Mouse (Mus musculus) heart, embryonic 11.5 days (tissue): Measurements from ENCODE around the gene Baiap2l1. TPM values are rescaled to one million over a fixed set of nuclear protein-coding genes. Genes with fewer than 3 reads are reported as not detected.
A peak's percentile ranks its signal among the peaks of the same experiment; 100 is the strongest.

Experiments used
- ATAC-seq: fragments of 200-750 bp; cut with Nextera tagmentation; replicated peaks from 2 replicates; pipeline ENCODE4 v1.8.0; 2017; ENCODE audit warnings: moderate library complexity; ENCODE audit not compliant: insufficient number of reproducible peaks, low FRiP score, low TSS enrichment
- H3K27ac ChIP-seq: fragments of 300-500 bp; sonication (generic); 2 replicates; pipeline ENCODE4 v1.5.1; 2014; ENCODE audit warnings: mild to moderate bottlenecking, low read depth, low read length
- H3K27me3 ChIP-seq: fragments of 300-500 bp; sonication (generic); 2 replicates; pipeline ENCODE4 v1.6.1; 2014; ENCODE audit warnings: mild to moderate bottlenecking, low read length, mixed read lengths; ENCODE audit not compliant: control insufficient read depth, insufficient read depth
- H3K36me3 ChIP-seq: fragments of 300-500 bp; sonication (generic); 2 replicates; pipeline ENCODE4 v1.6.1; 2014; ENCODE audit warnings: mild to moderate bottlenecking, low read length, moderate library complexity, mixed read lengths; ENCODE audit not compliant: control insufficient read depth, insufficient read depth
- H3K4me1 ChIP-seq: fragments of 300-500 bp; sonication (generic); 2 replicates; pipeline ENCODE4 v1.6.1; 2014; ENCODE audit warnings: low read length; ENCODE audit not compliant: control insufficient read depth, insufficient read depth
- H3K4me2 ChIP-seq: fragments of 300-500 bp; sonication (generic); 2 replicates; pipeline ENCODE4 v1.6.1; 2014; ENCODE audit warnings: mild to moderate bottlenecking, moderate library complexity
- H3K4me3 ChIP-seq: fragments of 300-500 bp; sonication (generic); 2 replicates; pipeline ENCODE4 v1.5.1; 2014; ENCODE audit warnings: low read depth, low read length
- H3K9ac ChIP-seq: fragments of 300-500 bp; sonication (generic); 2 replicates; pipeline ENCODE4 v1.6.1; 2014; ENCODE audit warnings: mild to moderate bottlenecking, low read depth, low read length, moderate library complexity
- H3K9me3 ChIP-seq: fragments of 300-500 bp; sonication (generic); replicated peaks from 2 replicates; pipeline ENCODE4 v1.6.1; 2016; ENCODE audit warnings: low read length; ENCODE audit not compliant: control insufficient read depth
- WGBS: fragments of 180-500 bp; shearing (Covaris S2); extraction: QIAGEN DNeasy Blood & Tissue Kit; methylation state at CpG from one replicate; pipeline ENCODE4 v1.1.7; 2014; ENCODE audit not compliant: insufficient replicate concordance; 5-methylcytosine and 5-hydroxymethylcytosine counted together
- polyA plus RNA-seq: library from polyadenylated mRNA; unstranded; fragments of >200 nt; fragmentation: Nextera tagmentation; extraction: Ambion mirVana; gene quantifications from 2 replicates; pipeline ENCODE4 v1.2.1, GENCODE M21; 2014

Gene Baiap2l1
- polyA plus RNA-seq, 1 experiment from 2014 or later = 7.8 TPM

DNA sequence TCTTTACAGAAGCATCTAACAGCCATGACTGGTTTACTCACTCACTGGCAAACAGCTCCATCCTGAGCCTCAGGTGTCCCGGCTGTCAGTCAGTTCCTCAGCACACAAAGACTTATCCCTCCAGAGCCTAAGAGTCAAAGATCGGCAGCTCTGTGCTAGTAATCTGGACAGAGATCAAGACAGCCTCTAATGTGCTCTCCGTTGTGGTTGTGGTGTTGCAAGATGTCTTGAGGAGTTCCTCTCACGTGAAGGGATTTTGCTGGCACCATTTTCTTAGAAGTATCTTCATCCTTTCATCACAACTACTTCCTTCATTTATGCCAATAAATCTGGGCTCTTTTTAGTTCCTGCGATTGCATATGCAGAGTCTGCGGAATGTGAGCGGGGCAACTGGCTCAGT, 45.7 kb downstream of the Baiap2l1 start:
- Histone ChIP-seq H3K36me3 (no peaks in the 10 kb centered on the region), H3K4me1 (peaks cover 13% of the 10 kb centered on the region), H3K27me3 (no peaks in the 10 kb centered on the region), H3K9ac (no peak overlapping the region), H3K27ac (no peak overlapping the region), H3K4me3 (no peak overlapping the region), H3K4me2 (no peak overlapping the region), H3K9me3 (no peaks in the 10 kb centered on the region)
- 78% methylated on average over 7 of the region's 7 CpGs for WGBS
- no peak for ATAC-seq

DNA sequence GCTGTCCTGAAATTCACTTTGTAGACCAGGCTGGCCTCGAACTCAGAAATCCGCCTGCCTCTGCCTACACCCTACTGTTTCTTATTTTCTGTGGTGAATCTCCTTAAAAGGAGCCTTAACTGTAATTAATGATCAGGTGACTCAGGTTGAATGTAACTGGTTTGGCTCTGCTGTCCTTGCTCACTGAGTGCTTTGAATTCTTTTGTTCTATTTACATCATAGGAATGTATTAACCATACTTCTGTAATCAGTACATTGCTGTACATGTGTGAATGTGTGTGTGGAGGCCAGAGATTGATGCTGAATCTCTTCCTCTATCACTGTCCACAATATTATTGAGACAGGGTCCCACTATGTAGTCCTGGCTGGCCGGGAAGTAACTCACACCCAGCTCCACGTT, 49.0 kb downstream of the Baiap2l1 start:
- Histone ChIP-seq H3K9ac (no peak overlapping the region), H3K4me1 (peaks cover 11% of the 10 kb centered on the region), H3K27me3 (no peaks in the 10 kb centered on the region), H3K9me3 (no peaks in the 10 kb centered on the region), H3K4me2 (no peak overlapping the region), H3K36me3 (no peaks in the 10 kb centered on the region), H3K4me3 (no peak overlapping the region), H3K27ac (no peak overlapping the region)
- no peak for ATAC-seq
- 76% methylated on average over 4 of the region's 4 CpGs for WGBS

DNA sequence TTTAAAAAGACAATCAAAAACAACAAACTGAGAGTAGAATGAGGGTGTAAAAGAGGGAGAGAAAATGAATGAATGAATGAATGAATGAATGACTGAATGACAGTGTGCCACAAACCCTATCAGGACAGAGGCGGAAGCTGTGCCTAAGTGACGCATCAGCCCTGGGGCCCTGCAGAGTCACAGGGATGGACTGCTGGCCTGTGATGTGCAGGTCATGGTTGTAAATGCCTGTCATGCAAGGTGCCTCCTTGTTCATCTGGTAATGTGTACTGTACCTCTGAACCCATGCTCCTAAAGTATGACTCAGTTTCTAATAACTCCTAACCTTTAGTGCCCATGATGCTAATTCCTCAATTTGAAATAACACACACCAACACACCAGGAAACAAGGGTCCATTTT, 54.8 kb downstream of the Baiap2l1 start:
- no peaks in the 10 kb centered on the region for H3K27me3 ChIP-seq
- no peak overlapping the region for H3K9ac ChIP-seq
- H3K4me1 ChIP-seq = no peaks in the 10 kb centered on the region
- no peaks in the 10 kb centered on the region for H3K9me3 ChIP-seq
- no peak overlapping the region for H3K27ac ChIP-seq
- ATAC-seq = no peak
- no peaks in the 10 kb centered on the region for H3K36me3 ChIP-seq
- no peak overlapping the region for H3K4me2 ChIP-seq
- 74% methylated on average over 2 of the region's 2 CpGs for WGBS
- H3K4me3 ChIP-seq = no peak overlapping the region

DNA sequence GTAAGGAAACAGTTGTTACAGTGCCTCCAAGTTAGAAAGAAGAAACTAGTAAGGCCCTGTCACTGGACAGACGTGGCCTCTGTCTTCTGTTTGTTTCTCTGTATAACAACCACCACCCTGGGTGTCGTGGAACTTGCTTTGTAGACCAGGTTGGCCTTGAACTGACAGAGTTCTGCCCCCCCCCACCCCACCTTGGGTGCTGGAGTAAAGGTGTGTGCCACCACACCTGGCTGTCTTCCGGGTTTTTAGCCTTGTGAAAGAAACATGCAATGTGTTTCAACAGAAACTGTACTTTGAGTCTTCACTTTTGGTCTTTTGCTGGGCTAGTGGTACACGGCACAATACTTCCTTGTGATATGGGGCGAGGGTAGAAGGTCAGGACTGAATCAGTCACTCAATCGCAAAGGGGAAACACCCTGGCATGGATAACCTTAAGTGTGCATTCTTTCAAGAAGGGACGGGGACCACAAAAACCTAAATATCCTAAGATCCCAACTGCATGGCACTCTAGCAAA, 61.8 kb downstream of the Baiap2l1 start:
- Histone ChIP-seq H3K4me1 (no peaks in the 10 kb centered on the region), H3K27ac (no peak overlapping the region), H3K4me2 (no peak overlapping the region), H3K9ac (no peak overlapping the region), H3K36me3 (no peaks in the 10 kb centered on the region), H3K27me3 (no peaks in the 10 kb centered on the region), H3K4me3 (no peak overlapping the region), H3K9me3 (no peaks in the 10 kb centered on the region)
- 75% methylated on average over 7 of the region's 7 CpGs for WGBS
- ATAC-seq = no peak

DNA sequence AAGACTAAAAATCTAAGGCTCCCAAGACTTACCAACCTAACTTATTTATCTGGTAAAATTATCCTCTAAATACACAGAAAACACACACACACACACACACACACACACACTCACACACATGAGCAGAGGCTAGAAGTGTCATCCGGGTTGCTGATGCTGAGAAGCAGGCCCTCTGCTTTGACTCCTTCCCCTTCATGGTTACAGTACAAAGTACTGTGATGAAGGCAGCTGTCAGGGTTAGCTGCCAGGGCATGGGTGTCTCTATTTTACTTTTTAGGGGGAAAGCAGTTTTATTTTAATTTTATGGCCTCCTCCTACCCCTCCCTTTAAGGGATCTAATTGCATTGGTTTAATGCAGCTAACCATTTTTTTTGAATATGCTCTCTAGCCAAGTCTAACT, 62.6 kb downstream of the Baiap2l1 start:
- no peaks in the 10 kb centered on the region for H3K36me3 ChIP-seq
- peaks cover 2% of the 10 kb centered on the region for H3K4me1 ChIP-seq
- no peaks in the 10 kb centered on the region for H3K27me3 ChIP-seq
- ATAC-seq = no peak
- no peaks in the 10 kb centered on the region for H3K9me3 ChIP-seq
- H3K4me2 ChIP-seq = no peak overlapping the region
- no peak overlapping the region for H3K9ac ChIP-seq
- 75% methylated on average over 1 of the region's 1 CpGs for WGBS
- H3K4me3 ChIP-seq = no peak overlapping the region
- no peak overlapping the region for H3K27ac ChIP-seq

DNA sequence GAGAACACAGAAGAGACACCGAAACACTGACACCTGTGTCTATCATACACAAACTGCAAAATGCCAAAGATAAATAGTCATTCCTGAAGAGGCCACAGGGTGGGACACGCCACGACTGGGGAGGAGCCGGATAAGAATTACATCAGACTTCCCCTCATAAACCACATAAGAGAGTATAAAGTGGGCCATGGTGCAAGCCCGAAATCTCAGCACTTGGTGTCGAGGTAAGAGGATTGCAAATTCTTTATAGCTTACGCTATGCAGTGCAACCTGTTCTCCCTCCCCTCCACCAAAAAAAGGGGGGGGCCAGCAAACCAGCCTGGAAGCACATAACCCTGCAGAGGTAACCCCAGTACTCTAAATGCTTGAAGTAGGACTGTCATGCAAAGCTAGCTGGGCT, 63.0 kb downstream of the Baiap2l1 start:
- no peaks in the 10 kb centered on the region for H3K9me3 ChIP-seq
- no peak for ATAC-seq
- H3K4me1 ChIP-seq = peaks cover 7% of the 10 kb centered on the region
- WGBS = 70% methylated on average over 7 of the region's 7 CpGs
- H3K4me2 ChIP-seq = no peak overlapping the region
- no peaks in the 10 kb centered on the region for H3K27me3 ChIP-seq
- H3K4me3 ChIP-seq = no peak overlapping the region
- no peaks in the 10 kb centered on the region for H3K36me3 ChIP-seq
- no peak overlapping the region for H3K9ac ChIP-seq
- H3K27ac ChIP-seq = no peak overlapping the region

DNA sequence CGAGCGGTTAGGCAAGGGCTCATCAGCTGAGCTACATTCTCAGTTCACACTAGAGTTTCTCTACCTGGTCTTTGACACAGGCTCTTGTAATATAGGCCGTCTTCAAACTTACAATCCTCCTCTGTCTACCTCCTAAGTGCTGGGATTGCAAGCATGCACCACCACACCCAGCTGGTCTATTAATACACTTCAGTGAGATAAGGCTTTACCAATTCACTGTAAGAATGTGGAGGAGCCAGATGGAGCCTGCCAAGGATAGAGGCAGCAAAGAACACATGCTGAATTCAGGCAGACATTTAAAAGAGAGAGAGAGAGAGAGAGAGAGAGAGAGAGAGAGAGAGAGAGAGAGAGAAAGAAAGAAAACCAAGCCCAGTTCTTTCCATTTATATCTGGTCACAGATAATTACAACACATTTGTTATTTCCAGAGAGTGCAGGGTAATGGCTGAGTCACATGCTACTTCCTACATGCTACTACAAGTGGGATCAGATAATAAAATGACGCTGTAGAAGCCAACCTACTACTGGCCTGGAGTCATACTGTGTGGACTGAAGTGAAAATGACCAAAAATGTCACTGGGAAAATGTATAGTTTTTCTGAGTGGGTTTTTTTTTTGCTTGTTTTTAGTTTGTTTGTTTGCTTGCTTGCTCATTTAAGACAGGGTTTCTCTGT, 68.0 kb downstream of the Baiap2l1 start:
- Histone ChIP-seq H3K27ac (peak overlapping the region; percentile 73), H3K4me1 (peaks cover 10% of the 10 kb centered on the region), H3K36me3 (no peaks in the 10 kb centered on the region), H3K9me3 (no peaks in the 10 kb centered on the region), H3K4me3 (no peak overlapping the region), H3K27me3 (no peaks in the 10 kb centered on the region), H3K4me2 (no peak overlapping the region; the same call in 1 of the 2 replicates), H3K9ac (no peak overlapping the region)
- ATAC-seq = 0 out of 2 replicates have a peak, but pooled peaks have one; percentile 33
- 58% methylated on average over 4 of the region's 4 CpGs for WGBS

DNA sequence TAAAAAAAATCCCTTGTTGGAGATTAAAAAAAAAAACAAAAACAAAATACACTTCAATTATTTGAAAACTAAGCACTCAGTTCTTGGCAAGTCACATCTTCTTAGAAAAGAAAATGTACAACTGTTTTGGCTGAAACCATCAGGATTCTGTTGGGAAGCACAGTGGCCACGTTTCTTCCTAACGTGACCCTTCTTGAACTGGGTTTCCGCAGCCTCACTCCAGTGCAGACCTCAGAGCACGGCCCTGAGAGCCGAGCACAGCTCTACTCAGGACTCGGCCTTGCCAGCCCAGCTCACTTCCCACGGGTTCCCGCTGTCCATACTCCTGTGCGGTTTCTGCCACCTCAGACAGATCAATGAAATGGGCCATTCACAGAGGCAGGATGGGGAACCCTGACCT, 69.5 kb downstream of the Baiap2l1 start:
- WGBS = 78% methylated on average over 9 of the region's 9 CpGs
- Histone ChIP-seq H3K36me3 (no peaks in the 10 kb centered on the region), H3K4me1 (peaks cover 10% of the 10 kb centered on the region), H3K27me3 (no peaks in the 10 kb centered on the region), H3K9me3 (no peaks in the 10 kb centered on the region), H3K27ac (no peak overlapping the region), H3K4me3 (no peak overlapping the region), H3K4me2 (no peak overlapping the region), H3K9ac (no peak overlapping the region)
- ATAC-seq = no peak

DNA sequence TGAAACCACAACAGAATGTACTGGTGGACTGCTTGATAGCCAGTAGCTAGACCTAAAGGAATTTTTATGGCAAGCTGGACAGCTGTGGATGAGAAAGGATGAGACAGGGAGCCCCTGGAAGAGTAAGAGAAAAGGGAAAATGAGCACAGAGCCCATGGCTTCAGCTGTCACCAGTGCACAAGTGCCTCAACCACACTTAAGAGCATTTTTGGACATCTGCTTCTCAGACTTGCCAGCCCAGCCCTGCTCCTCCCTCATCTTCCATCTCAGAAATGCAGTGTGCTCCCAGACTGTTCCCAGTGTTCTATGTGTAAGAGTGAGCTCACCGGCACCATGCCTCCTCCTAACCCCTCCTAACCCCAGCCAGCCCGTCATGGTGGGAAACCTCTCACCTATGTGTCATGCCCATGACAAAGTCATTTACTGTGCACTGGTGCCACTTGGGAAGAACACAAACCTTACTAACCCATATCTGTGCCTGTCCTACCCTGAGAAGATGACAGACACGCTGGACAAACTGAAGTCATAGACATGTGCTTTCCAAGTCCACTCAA, 70.6 kb downstream of the Baiap2l1 start:
- Histone ChIP-seq H3K4me2 (no peak overlapping the region), H3K27me3 (no peaks in the 10 kb centered on the region), H3K4me3 (no peak overlapping the region), H3K9ac (no peak overlapping the region), H3K4me1 (peaks cover 10% of the 10 kb centered on the region), H3K27ac (no peak overlapping the region), H3K9me3 (no peaks in the 10 kb centered on the region), H3K36me3 (no peaks in the 10 kb centered on the region)
- 0 out of 2 replicates have a peak, but pooled peaks have one; percentile 20 for ATAC-seq
- WGBS = 81% methylated on average over 3 of the region's 3 CpGs
